Mouse (Mus musculus): ENCODE data around the gene Ric8b. TPM values are rescaled to one million over a fixed set of nuclear protein-coding genes. Genes with fewer than 3 reads are reported as not detected.

Gene Ric8b
- polyA plus RNA-seq, 1 experiment = 8.7 TPM

GRCm38 (mm10) chr10:84935553-84936209 is 18.3 kb downstream of the Ric8b start:
- no peak overlapping the region for H3ac ChIP-seq (ENCODE audit: control insufficient read depth, insufficient read length)
- no peak overlapping the region for H3K4me3 ChIP-seq
- TF ChIP-seq SRF (IDR thresholded peaks at IDR 0.05; ENCODE audit: control insufficient read depth, insufficient read length, low read depth) (no peak), MYOG (IDR thresholded peaks at IDR 0.05; ENCODE audit: control insufficient read depth in 1 of 3, insufficient read depth in 1 of 3, insufficient read length in 2 of 3, low read depth in 2 of 3) (no peak), TCF3 (IDR thresholded peaks at IDR 0.05; ENCODE audit: insufficient read length, low read depth) (no peak), USF1 (IDR thresholded peaks at IDR 0.05; ENCODE audit: low read depth) (no peak), POLR2A (IDR thresholded peaks at IDR 0.05; ENCODE audit: insufficient read length, low read depth) (no peak), MYOD1 (IDR thresholded peaks at IDR 0.05; ENCODE audit: control insufficient read depth in 1 of 3, insufficient read length in 2 of 3, low read depth in 2 of 3) (no peak)
- H3K79me2 ChIP-seq (ENCODE audit: control insufficient read depth, insufficient read depth) = peaks cover 4% of the 10 kb centered on the region
- peaks cover 4% of the 10 kb centered on the region for H3K36me3 ChIP-seq (ENCODE audit: control insufficient read depth, insufficient read depth)
- no peak overlapping the region for H3K4me2 ChIP-seq (ENCODE audit: low read depth)
- H3K27me3 ChIP-seq (ENCODE audit: control insufficient read depth, insufficient read depth, insufficient read length) = no peaks in the 10 kb centered on the region

GRCm38 (mm10) chr10:84936832-84937515 is 19.6 kb downstream of the Ric8b start:
- H3K27me3 ChIP-seq (ENCODE audit: control insufficient read depth, insufficient read depth, insufficient read length) = no peaks in the 10 kb centered on the region
- H3K36me3 ChIP-seq (ENCODE audit: control insufficient read depth, insufficient read depth) = no peaks in the 10 kb centered on the region
- H3K4me3 ChIP-seq = no peak overlapping the region
- no peak overlapping the region for H3K4me2 ChIP-seq (ENCODE audit: low read depth)
- peaks cover 8% of the 10 kb centered on the region for H3K79me2 ChIP-seq (ENCODE audit: control insufficient read depth, insufficient read depth)
- H3ac ChIP-seq (ENCODE audit: control insufficient read depth, insufficient read length) = no peak overlapping the region
- TF ChIP-seq POLR2A (IDR thresholded peaks at IDR 0.05; ENCODE audit: insufficient read length, low read depth) = no peak
- no peak for TF ChIP-seq USF1 (IDR thresholded peaks at IDR 0.05; ENCODE audit: low read depth)
- no peak for TF ChIP-seq MAX (IDR thresholded peaks at IDR 0.05; ENCODE audit: low read depth)
- no peak for TF ChIP-seq E2F4 (IDR thresholded peaks at IDR 0.05; ENCODE audit: insufficient read depth)
- no peak for TF ChIP-seq POLR2AphosphoS2 (IDR thresholded peaks at IDR 0.05; ENCODE audit: insufficient read length, low read depth)
- TF ChIP-seq TCF12 (IDR thresholded peaks at IDR 0.05; ENCODE audit: insufficient read depth, poor library complexity, severe bottlenecking) = no peak
- no peak for TF ChIP-seq SRF (IDR thresholded peaks at IDR 0.05; ENCODE audit: control insufficient read depth, insufficient read length, low read depth)
- no peak for TF ChIP-seq REST (IDR thresholded peaks at IDR 0.05; ENCODE audit: insufficient read depth, insufficient read length)
- TF ChIP-seq MYOD1 (IDR thresholded peaks at IDR 0.05; ENCODE audit: control insufficient read depth in 1 of 3, insufficient read length in 2 of 3, low read depth in 2 of 3) = no peak
- no peak for TF ChIP-seq CEBPB (IDR thresholded peaks at IDR 0.05; ENCODE audit: insufficient read depth, poor library complexity, severe bottlenecking)
- TF ChIP-seq TCF3 (IDR thresholded peaks at IDR 0.05; ENCODE audit: insufficient read length, low read depth) = no peak
- TF ChIP-seq MYOG (IDR thresholded peaks at IDR 0.05; ENCODE audit: control insufficient read depth in 1 of 3, insufficient read depth in 1 of 3, insufficient read length in 2 of 3, low read depth in 2 of 3) = no peak

- no peaks in the 10 kb centered on the region for H3K27me3 ChIP-seq (ENCODE audit: control insufficient read depth, insufficient read depth, insufficient read length)
- no peaks in the 10 kb centered on the region for H3K36me3 ChIP-seq (ENCODE audit: control insufficient read depth, insufficient read depth)
- H3K79me2 ChIP-seq (ENCODE audit: control insufficient read depth, insufficient read depth) = peaks cover 8% of the 10 kb centered on the region
- no peak for TF ChIP-seq USF1 (IDR thresholded peaks at IDR 0.05; ENCODE audit: low read depth)
- no peak for TF ChIP-seq TCF3 (IDR thresholded peaks at IDR 0.05; ENCODE audit: insufficient read length, low read depth)
- no peak for TF ChIP-seq POLR2A (IDR thresholded peaks at IDR 0.05; ENCODE audit: insufficient read length, low read depth)
- TF ChIP-seq SRF (IDR thresholded peaks at IDR 0.05; ENCODE audit: control insufficient read depth, insufficient read length, low read depth) = no peak
- no peak for TF ChIP-seq CEBPB (IDR thresholded peaks at IDR 0.05; ENCODE audit: insufficient read depth, poor library complexity, severe bottlenecking)
- no peak for TF ChIP-seq REST (IDR thresholded peaks at IDR 0.05; ENCODE audit: insufficient read depth, insufficient read length)
- no peak overlapping the region for H3K4me2 ChIP-seq (ENCODE audit: low read depth)
- H3K4me3 ChIP-seq = no peak overlapping the region
- H3ac ChIP-seq (ENCODE audit: control insufficient read depth, insufficient read length) = no peak overlapping the region
Measured at GRCm38 (mm10) chr10:84938094-84938820, 20.8 kb downstream of the Ric8b start.

- no peak overlapping the region for H3K4me3 ChIP-seq
- H3K4me2 ChIP-seq (ENCODE audit: low read depth) = no peak overlapping the region
- peaks cover 8% of the 10 kb centered on the region for H3K79me2 ChIP-seq (ENCODE audit: control insufficient read depth, insufficient read depth)
- H3K36me3 ChIP-seq (ENCODE audit: control insufficient read depth, insufficient read depth) = no peaks in the 10 kb centered on the region
- TF ChIP-seq E2F4 (IDR thresholded peaks at IDR 0.05; ENCODE audit: insufficient read depth) (no peak), USF1 (IDR thresholded peaks at IDR 0.05; ENCODE audit: low read depth) (no peak), MAX (IDR thresholded peaks at IDR 0.05; ENCODE audit: low read depth) (no peak), POLR2AphosphoS2 (IDR thresholded peaks at IDR 0.05; ENCODE audit: insufficient read length, low read depth) (no peak), REST (IDR thresholded peaks at IDR 0.05; ENCODE audit: insufficient read depth, insufficient read length) (no peak), MYOD1 (IDR thresholded peaks at IDR 0.05; ENCODE audit: control insufficient read depth in 1 of 3, insufficient read length in 2 of 3, low read depth in 2 of 3) (no peak), CEBPB (IDR thresholded peaks at IDR 0.05; ENCODE audit: insufficient read depth, poor library complexity, severe bottlenecking) (no peak), POLR2A (IDR thresholded peaks at IDR 0.05; ENCODE audit: insufficient read length, low read depth) (no peak), TCF3 (IDR thresholded peaks at IDR 0.05; ENCODE audit: insufficient read length, low read depth) (no peak), TCF12 (IDR thresholded peaks at IDR 0.05; ENCODE audit: insufficient read depth, poor library complexity, severe bottlenecking) (no peak), MYOG (IDR thresholded peaks at IDR 0.05; ENCODE audit: control insufficient read depth in 1 of 3, insufficient read depth in 1 of 3, insufficient read length in 2 of 3, low read depth in 2 of 3) (no peak), SRF (IDR thresholded peaks at IDR 0.05; ENCODE audit: control insufficient read depth, insufficient read length, low read depth) (no peak)
- no peaks in the 10 kb centered on the region for H3K27me3 ChIP-seq (ENCODE audit: control insufficient read depth, insufficient read depth, insufficient read length)
- no peak overlapping the region for H3ac ChIP-seq (ENCODE audit: control insufficient read depth, insufficient read length)
Measured at GRCm38 (mm10) chr10:84938886-84939285, 21.5 kb downstream of the Ric8b start.
